Mouse (Mus musculus) stomach, postnatal 0 days (tissue): ENCODE results near the gene Krt27.

Source experiments
- CTCF ChIP-seq: IDR thresholded peaks from 2 replicates; pipeline ENCODE4 v1.5.1; 2016; ENCODE audit warnings: antibody characterized with exemption, low read depth, mild to moderate bottlenecking, moderate library complexity
- EP300 ChIP-seq: optimal IDR thresholded peaks from 2 replicates; pipeline ENCODE3; 2016; ENCODE audit warnings: antibody characterized with exemption

DNA sequence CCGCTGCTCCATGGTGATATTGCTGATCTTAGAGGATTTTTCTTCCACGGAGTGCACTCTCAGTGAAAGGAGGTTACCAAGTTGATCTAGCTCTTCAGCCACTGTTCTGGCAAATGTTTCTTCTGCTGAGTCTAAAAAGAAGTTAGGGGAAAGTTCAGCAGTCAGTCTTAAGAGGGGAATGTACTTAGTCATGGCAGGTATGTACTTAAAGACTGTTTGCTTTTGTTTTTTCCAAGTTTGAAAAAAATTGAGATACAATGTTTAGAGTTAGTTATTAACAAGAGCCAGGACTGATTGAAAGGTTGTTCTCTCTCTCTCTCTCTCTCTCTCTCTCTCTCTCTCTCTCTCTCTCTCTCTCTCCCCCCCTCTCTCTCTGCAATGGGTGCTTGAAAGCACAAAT lies 21.2 kb downstream of the Krt27 start:
- TF ChIP-seq CTCF = no peak
- no peak for TF ChIP-seq EP300
